Mouse (Mus musculus) T-helper 2 cell (primary cell): Measurements from ENCODE around the gene Pcnx.
"Not testable (repeated sequence)": the region's sequence is repeated elsewhere in the genome, so short reads cannot be mapped to it uniquely, and the experiment has no call there.

Experiments
- in situ Hi-C: fragments of 300-600 bp; cut with MboI, MseI; formaldehyde crosslinking; loops from one replicate; pipeline ENCODE4 v1.15.1; 2025; ENCODE audit warnings: high pct_unique_total_duplicates

The Pcnx gene

GRCm38 (mm10) chr12:81949026-81949425, 89.2 kb downstream of the Pcnx start:
- in situ Hi-C loops = no loop called here

DNA sequence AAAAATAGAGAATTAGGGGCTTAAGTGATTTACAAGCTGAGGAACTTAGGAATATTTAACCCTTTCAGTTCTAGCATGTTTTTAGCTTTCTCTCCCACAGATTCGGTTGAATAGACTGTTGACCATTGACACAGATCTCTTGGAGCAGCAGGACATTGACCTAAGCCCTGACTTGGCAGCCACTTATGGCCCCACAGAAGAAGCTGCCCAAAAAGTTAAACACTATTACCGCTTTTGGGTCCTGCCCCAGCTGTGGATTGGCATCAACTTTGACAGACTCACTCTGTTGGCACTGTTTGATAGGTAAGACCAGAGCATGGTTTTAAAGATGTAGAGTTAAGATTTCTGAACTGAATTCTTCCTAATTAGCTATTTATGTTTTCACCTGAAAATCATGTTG, 90.2 kb downstream of the Pcnx start:
- in situ Hi-C loops = no loop called here

- in situ Hi-C loops = no loop called here
These were observed 98.5 kb downstream of the Pcnx start for GRCm38 (mm10) chr12:81958351-81958750.

DNA sequence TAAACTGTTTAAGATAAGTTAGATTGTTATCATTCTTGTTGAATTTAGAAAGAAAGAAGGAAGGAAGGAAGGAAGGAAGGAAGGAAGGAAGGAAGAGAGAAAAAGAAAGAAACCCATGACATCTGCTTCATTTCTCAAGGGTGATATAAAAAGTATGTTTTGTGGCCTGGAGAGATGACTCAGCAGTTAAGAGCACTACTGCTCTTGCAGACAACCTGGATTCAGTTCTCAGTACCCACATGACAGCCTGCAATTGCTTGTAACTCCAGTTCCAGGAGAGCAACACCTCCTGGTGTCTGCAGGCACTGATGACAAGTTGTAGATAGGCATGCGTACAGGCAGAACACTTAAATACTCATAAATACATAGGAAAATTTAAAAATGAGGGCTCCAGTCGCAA, 105.6 kb downstream of the Pcnx start:
- in situ Hi-C loops = no loop called here

- in situ Hi-C loops = no loop called here
These were observed 111.4 kb downstream of the Pcnx start for GRCm38 (mm10) chr12:81971042-81971883.

DNA sequence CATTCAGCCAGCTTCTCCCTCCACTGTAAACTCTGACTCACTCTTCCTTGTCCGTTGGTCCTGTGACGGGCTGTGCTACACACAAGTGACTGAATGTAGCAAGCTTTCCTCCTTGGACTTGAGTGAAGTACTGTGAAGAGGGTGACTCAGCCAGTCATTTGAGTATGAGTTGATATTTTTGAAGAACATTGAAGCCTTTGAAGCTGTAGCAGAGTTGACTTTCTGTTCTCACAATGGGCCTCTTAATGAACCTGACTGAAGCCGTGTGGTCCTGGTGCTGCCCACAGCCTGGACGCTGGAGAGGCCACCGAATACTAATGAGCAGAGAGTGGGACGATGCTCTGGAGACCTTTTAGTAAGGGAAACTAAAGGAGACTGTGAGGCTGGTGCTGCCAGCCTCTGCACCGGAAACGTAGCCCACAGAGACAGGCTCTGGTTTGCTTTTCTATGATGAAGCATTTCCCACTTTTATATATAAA, 112.1 kb downstream of the Pcnx start:
- in situ Hi-C loops = no loop called here

DNA sequence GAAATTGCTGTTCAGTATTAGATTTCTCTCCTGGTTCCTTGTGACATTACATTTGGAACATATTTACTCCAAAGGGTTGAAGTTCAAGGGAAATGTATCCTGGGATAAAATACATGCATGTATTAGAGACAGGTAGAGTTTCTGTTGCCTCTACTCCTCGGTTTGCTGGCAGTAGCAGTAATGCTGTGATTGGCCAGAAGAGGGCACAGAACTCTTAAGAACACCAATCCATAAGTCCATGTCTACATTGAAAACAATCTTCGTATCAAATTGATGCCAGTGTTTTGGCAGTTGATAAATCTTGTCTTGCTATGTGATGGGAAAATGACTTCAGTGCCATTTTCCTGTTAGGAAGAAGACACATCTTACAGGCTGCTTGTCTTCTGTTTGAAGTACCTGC, 115.0 kb downstream of the Pcnx start:
- in situ Hi-C loops = no loop called here

- in situ Hi-C loops = no loop called here
These were observed 117.5 kb downstream of the Pcnx start for GRCm38 (mm10) chr12:81977346-81977745.

DNA sequence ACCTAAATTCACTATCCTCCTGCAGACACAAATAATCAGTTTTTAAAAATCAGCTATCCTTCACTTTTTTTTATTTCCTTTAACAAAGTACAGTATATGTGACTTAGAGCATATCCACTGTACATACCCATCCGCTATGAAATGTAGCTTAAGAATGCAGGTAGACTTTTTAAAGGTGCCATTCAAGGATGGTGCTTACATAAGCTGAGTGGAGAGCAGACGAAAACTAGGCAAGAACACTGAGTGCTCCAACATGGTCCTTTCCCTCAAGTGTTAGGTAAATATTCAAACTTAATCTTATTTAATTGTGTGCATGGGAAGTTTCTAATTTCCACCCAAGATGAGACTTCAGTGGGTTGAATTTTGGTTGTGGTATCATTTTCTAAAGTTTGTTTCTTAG, 119.5 kb downstream of the Pcnx start:
- in situ Hi-C loops = no loop called here

- in situ Hi-C loops = no loop called here
These were observed 132.3 kb downstream of the Pcnx start for GRCm38 (mm10) chr12:81992106-81992505.

- in situ Hi-C loops = no loop called here
These were observed 133.2 kb downstream of the Pcnx start for GRCm38 (mm10) chr12:81992996-81993395.

- in situ Hi-C loops = loop anchor here (5.0 kb wide), 1 partner anchor 42 kb away; no protein-coding TSS in a partner anchor
These were observed 135.3 kb downstream of the Pcnx start for GRCm38 (mm10) chr12:81994911-81995667.

GRCm38 (mm10) chr12:81996679-81997362, 137.0 kb downstream of the Pcnx start:
- in situ Hi-C loops = loop anchor here (5.0 kb wide), 1 partner anchor 40 kb away; no protein-coding TSS in a partner anchor

- in situ Hi-C loops = loop anchor here (5.0 kb wide), 1 partner anchor 40 kb away; no protein-coding TSS in a partner anchor
These were observed 137.7 kb downstream of the Pcnx start for GRCm38 (mm10) chr12:81997497-81997896.

DNA sequence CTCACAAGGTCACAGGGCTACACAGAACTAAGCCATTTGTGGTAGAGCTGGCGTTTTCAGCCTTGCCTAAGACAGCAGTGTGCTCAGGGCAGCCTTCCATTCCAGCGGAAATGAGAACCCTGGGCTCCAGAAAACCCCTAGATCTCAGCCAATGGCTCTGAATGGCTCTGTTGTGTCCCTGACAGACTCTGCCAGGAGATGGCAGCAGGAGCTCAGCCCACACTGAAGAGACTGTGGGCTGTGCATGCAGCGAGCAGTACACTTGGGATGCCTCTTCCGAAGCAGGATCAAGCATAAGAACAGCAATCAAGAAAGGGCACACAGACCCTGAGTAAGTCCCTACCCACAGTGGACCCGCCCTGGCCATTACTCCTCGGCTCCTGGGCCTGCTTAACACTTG, 142.9 kb downstream of the Pcnx start:
- in situ Hi-C loops = not testable (repeated sequence)

DNA sequence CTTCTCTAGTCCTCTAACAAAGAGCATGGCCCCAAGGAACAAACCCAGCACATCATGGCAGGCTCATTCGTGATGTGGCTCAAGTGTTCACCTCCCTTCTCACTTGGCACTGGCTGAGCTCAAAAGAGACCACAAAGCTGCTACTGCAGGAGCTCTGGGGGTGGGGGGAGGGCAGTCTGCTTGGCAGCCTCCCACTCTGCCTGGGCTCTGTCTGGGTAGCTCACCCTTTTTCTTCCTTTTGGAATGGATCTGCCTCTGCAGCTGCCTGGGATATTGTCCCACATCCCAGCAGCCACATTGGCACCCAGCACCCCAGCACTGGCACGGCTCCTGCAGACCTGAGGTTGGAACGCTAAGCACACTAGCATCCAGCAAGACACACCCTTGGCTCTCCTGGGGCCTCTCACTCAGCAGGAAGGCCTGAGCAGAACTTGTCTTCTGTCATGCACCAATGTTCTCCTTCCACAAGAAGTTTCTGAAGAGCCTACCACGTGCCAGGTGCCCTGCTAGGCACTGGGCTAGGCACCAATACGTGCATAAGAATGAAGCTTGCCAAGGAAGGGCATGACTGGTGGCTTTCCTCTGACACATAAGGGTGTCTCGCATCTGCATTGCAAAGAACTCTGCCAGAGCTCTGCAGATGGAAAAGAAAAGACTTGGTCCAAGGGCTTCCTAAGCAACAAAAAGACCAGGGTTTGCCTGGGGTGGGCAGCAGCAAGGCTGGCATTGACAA, 166.2 kb downstream of the Pcnx start:
- in situ Hi-C loops = loop anchor here (5.0 to 25.0 kb wide), 2 partner anchors 41 to 986 kb away; no protein-coding TSS in a partner anchor

- in situ Hi-C loops = loop anchor here (25.0 kb wide), 1 partner anchor 979 kb away; no protein-coding TSS in a partner anchor
These were observed 173.7 kb downstream of the Pcnx start for GRCm38 (mm10) chr12:82033524-82033923.

- in situ Hi-C loops = loop anchor here (25.0 kb wide), 1 partner anchor 978 kb away; no protein-coding TSS in a partner anchor
These were observed 174.2 kb downstream of the Pcnx start for GRCm38 (mm10) chr12:82033973-82034372.

DNA sequence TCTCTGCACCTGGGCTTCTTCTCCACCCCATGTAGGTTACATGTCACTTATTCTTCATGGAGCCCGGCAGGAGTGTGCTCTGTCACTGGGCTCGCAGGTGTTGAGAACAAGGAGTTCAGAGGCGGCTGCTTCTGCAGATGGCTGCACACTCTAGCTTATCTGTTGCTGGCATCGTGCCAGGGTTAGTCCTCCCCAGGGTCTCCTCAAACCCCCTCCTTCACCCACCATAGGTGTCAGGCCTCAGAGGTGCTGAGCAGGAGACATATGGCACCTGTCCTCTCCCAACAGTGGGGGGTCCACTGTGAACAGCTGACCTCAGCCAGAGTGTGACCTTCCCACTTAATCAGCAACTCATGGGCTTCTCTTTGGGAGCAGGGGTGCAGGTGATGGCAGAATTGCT, 184.3 kb downstream of the Pcnx start:
- in situ Hi-C loops = loop anchor here (25.0 kb wide), 1 partner anchor 968 kb away; no protein-coding TSS in a partner anchor
